Mouse (Mus musculus): Measurements from ENCODE around the gene Cacna2d4. TPM values are rescaled to one million over a fixed set of nuclear protein-coding genes. Genes with fewer than 3 reads are reported as not detected.

The Cacna2d4 gene
- total and polyA plus RNA-seq, 3 experiments = 0.33 TPM; not detected in 2

GRCm38 (mm10) chr6:119386821-119387220 lies 150.5 kb downstream of the Cacna2d4 start:
- no peaks in the 10 kb centered on the region for H3K9me3 ChIP-seq (replicated peaks)
- H3K27me3 ChIP-seq (ENCODE audit: insufficient read depth, low read length) = no peaks in the 10 kb centered on the region
- TF ChIP-seq CTCF (IDR thresholded peaks at IDR 0.05; ENCODE audit: low read depth, low read length) = no peak
- TF ChIP-seq TAL1 (conservative IDR thresholded peaks at IDR 0.05; ENCODE audit: low read depth, low read length) = no peak
- no peak for TF ChIP-seq POLR2AphosphoS5 (IDR thresholded peaks at IDR 0.05; ENCODE audit: insufficient replicate concordance, low read depth, low read length)
- no peak for TF ChIP-seq GATA1 (IDR thresholded peaks at IDR 0.05; ENCODE audit: borderline replicate concordance, low read length)
- TF ChIP-seq GATA2 (IDR thresholded peaks at IDR 0.05; ENCODE audit: borderline replicate concordance, low read depth, low read length) = no peak
- H3K36me3 ChIP-seq (replicated peaks) = peaks cover 25% of the 10 kb centered on the region
- DNase-seq (ENCODE audit: low spot score) (no peak), ATAC-seq (ENCODE audit: extremely low read depth, insufficient number of reproducible peaks, low FRiP score, poor library complexity, severe bottlenecking) (no peak)
- H3K4me3 ChIP-seq (ENCODE audit: low read depth, low read length) = peak overlapping the region; percentile 81; the same call in 1 of the 2 replicates
- H3K4me1 ChIP-seq (ENCODE audit: insufficient read depth, low read depth, low read length) = peaks cover 31% of the 10 kb centered on the region

GRCm38 (mm10) chr6:119387801-119388649 lies 151.7 kb downstream of the Cacna2d4 start:
- ATAC-seq (ENCODE audit: extremely low read depth, insufficient number of reproducible peaks, low FRiP score, poor library complexity, severe bottlenecking) (no peak), DNase-seq (ENCODE audit: low spot score) (peak; percentile 45)
- H3K9me3 ChIP-seq (replicated peaks) = no peaks in the 10 kb centered on the region
- TF ChIP-seq GATA2 (IDR thresholded peaks at IDR 0.05; ENCODE audit: borderline replicate concordance, low read depth, low read length) (no peak), GATA1 (IDR thresholded peaks at IDR 0.05; ENCODE audit: borderline replicate concordance, low read length) (no peak), POLR2AphosphoS5 (IDR thresholded peaks at IDR 0.05; ENCODE audit: insufficient replicate concordance, low read depth, low read length) (no peak), TAL1 (conservative IDR thresholded peaks at IDR 0.05; ENCODE audit: low read depth, low read length) (no peak)
- H3K36me3 ChIP-seq (replicated peaks) = peaks cover 20% of the 10 kb centered on the region
- no peaks in the 10 kb centered on the region for H3K27me3 ChIP-seq (ENCODE audit: insufficient read depth, low read length)
- H3K4me1 ChIP-seq (ENCODE audit: insufficient read depth, low read depth, low read length) = peaks cover 26% of the 10 kb centered on the region
- peak overlapping the region; percentile 81 for H3K4me3 ChIP-seq (ENCODE audit: low read depth, low read length)

GRCm38 (mm10) chr6:119388650-119389012 lies 152.3 kb downstream of the Cacna2d4 start:
- Histone ChIP-seq H3K4me1 (ENCODE audit: insufficient read depth, low read depth, low read length) (peaks cover 26% of the 10 kb centered on the region), H3K9me3 (replicated peaks) (no peaks in the 10 kb centered on the region), H3K27me3 (ENCODE audit: insufficient read depth, low read length) (no peaks in the 10 kb centered on the region), H3K4me3 (ENCODE audit: low read depth, low read length) (peak overlapping the region; percentile 81), H3K36me3 (replicated peaks) (peaks cover 16% of the 10 kb centered on the region)
- ATAC-seq (ENCODE audit: extremely low read depth, insufficient number of reproducible peaks, low FRiP score, poor library complexity, severe bottlenecking) = peak; percentile 97
- TF ChIP-seq GATA1 (IDR thresholded peaks at IDR 0.05; ENCODE audit: borderline replicate concordance, low read length) (no peak), GATA2 (IDR thresholded peaks at IDR 0.05; ENCODE audit: borderline replicate concordance, low read depth, low read length) (no peak), CTCF (IDR thresholded peaks at IDR 0.05; ENCODE audit: low read depth, low read length) (no peak), TAL1 (conservative IDR thresholded peaks at IDR 0.05; ENCODE audit: low read depth, low read length) (no peak), POLR2AphosphoS5 (IDR thresholded peaks at IDR 0.05; ENCODE audit: insufficient replicate concordance, low read depth, low read length) (no peak)
- DNase-seq (ENCODE audit: low spot score) = peak; percentile 85

GRCm38 (mm10) chr6:119389089-119389488 lies 152.8 kb downstream of the Cacna2d4 start:
- Histone ChIP-seq H3K36me3 (replicated peaks) (peaks cover 11% of the 10 kb centered on the region), H3K4me3 (ENCODE audit: low read depth, low read length) (peak overlapping the region; percentile 81), H3K4me1 (ENCODE audit: insufficient read depth, low read depth, low read length) (peaks cover 26% of the 10 kb centered on the region), H3K27me3 (ENCODE audit: insufficient read depth, low read length) (no peaks in the 10 kb centered on the region), H3K9me3 (replicated peaks) (no peaks in the 10 kb centered on the region)
- DNase-seq (ENCODE audit: low spot score) = no peak
- ATAC-seq (ENCODE audit: extremely low read depth, insufficient number of reproducible peaks, low FRiP score, poor library complexity, severe bottlenecking) = no peak
- TF ChIP-seq TAL1 (conservative IDR thresholded peaks at IDR 0.05; ENCODE audit: low read depth, low read length) (no peak), GATA1 (IDR thresholded peaks at IDR 0.05; ENCODE audit: borderline replicate concordance, low read length) (no peak)

GRCm38 (mm10) chr6:119390728-119391127 lies 154.4 kb downstream of the Cacna2d4 start:
- ATAC-seq (ENCODE audit: extremely low read depth, insufficient number of reproducible peaks, low FRiP score, poor library complexity, severe bottlenecking) (no peak), DNase-seq (ENCODE audit: low spot score) (no peak)
- Histone ChIP-seq H3K9me3 (replicated peaks) (no peaks in the 10 kb centered on the region), H3K4me3 (ENCODE audit: low read depth, low read length) (no peak overlapping the region), H3K36me3 (replicated peaks) (no peaks in the 10 kb centered on the region), H3K4me1 (ENCODE audit: insufficient read depth, low read depth, low read length) (peaks cover 25% of the 10 kb centered on the region), H3K27me3 (ENCODE audit: insufficient read depth, low read length) (no peaks in the 10 kb centered on the region)
- TF ChIP-seq TAL1 (conservative IDR thresholded peaks at IDR 0.05; ENCODE audit: low read depth, low read length) (no peak), CTCF (IDR thresholded peaks at IDR 0.05; ENCODE audit: low read depth, low read length) (no peak), GATA1 (IDR thresholded peaks at IDR 0.05; ENCODE audit: borderline replicate concordance, low read length) (no peak), POLR2AphosphoS5 (IDR thresholded peaks at IDR 0.05; ENCODE audit: insufficient replicate concordance, low read depth, low read length) (no peak), GATA2 (IDR thresholded peaks at IDR 0.05; ENCODE audit: borderline replicate concordance, low read depth, low read length) (no peak)

- Histone ChIP-seq H3K36me3 (replicated peaks) (no peaks in the 10 kb centered on the region), H3K4me3 (ENCODE audit: low read depth, low read length) (no peak overlapping the region), H3K9me3 (replicated peaks) (no peaks in the 10 kb centered on the region), H3K4me1 (ENCODE audit: insufficient read depth, low read depth, low read length) (peaks cover 19% of the 10 kb centered on the region), H3K27me3 (ENCODE audit: insufficient read depth, low read length) (0 out of 2 replicates have a peak, but pooled peaks cover 5% of the 10 kb centered on the region)
- DNase-seq (ENCODE audit: low spot score) = no peak
- ATAC-seq (ENCODE audit: extremely low read depth, insufficient number of reproducible peaks, low FRiP score, poor library complexity, severe bottlenecking) = no peak
- TF ChIP-seq TAL1 (conservative IDR thresholded peaks at IDR 0.05; ENCODE audit: low read depth, low read length) (no peak), GATA2 (IDR thresholded peaks at IDR 0.05; ENCODE audit: borderline replicate concordance, low read depth, low read length) (no peak), POLR2AphosphoS5 (IDR thresholded peaks at IDR 0.05; ENCODE audit: insufficient replicate concordance, low read depth, low read length) (no peak), GATA1 (IDR thresholded peaks at IDR 0.05; ENCODE audit: borderline replicate concordance, low read length) (no peak), CTCF (IDR thresholded peaks at IDR 0.05; ENCODE audit: low read depth, low read length) (no peak)
These were observed 156.5 kb downstream of the Cacna2d4 start for GRCm38 (mm10) chr6:119392836-119393235.

Measured in G1E (cell line).